Comparison of ENCODE assay signal across 23 mouse cellular contexts in the genomic region with DNA sequence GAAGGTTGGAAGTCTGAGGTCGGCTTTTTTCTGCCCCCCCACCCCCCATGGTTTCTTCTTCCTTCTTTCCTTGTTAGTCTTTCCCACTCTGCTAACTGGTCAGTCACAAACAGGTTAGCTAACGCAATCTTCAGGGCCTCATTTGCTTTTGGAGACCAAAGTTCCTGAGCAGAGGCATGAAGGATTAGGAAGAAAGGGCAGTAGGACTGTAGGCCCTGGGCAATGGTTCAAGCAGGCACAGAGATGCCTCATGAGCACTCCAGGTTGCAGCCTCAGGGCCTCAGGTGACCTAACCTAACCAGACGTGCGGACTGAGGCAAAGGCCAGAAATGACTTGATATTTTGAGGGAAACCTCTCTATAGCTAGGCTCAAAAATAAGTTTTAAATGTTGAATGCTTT. TPM values are rescaled to one million over a fixed set of nuclear protein-coding genes. Genes with fewer than 3 reads are reported as not detected.
DNase-seq lines count a peak whose midpoint lies in the region; ATAC-seq lines count a peak whose summit lies in the region.
"Had no signal": no experiment of that assay in that cellular context is flagged by ENCODE, and none has a peak within 500 bp of the region (broad histone marks: within the 10 kb centered on the region; RNA-seq: fewer than 3 reads in every experiment).

No protein-coding gene starts in this region.

- WGBS in midbrain, embryonic 11.5 days: 84% methylated on average over 4 of the region's 4 CpGs
- WGBS in midbrain, embryonic 10.5 days: 87% methylated on average over 4 of the region's 4 CpGs
- 88% methylated on average over 4 of the region's 4 CpGs for WGBS in kidney, embryonic 14.5 days

- H3K27me3 ChIP-seq in midbrain, embryonic 11.5 days (ENCODE audit: control insufficient read depth, insufficient read depth, low read length): no peaks in the 10 kb centered on the region
- H3K27me3 ChIP-seq in midbrain, embryonic 10.5 days (ENCODE audit: low read depth, poor library complexity, severe bottlenecking): no peaks in the 10 kb centered on the region
- H3K27me3 ChIP-seq in kidney, embryonic 14.5 days (ENCODE audit: control insufficient read depth, insufficient read depth, low read length): no peaks in the 10 kb centered on the region
- H3K27me3 ChIP-seq: CH12.LX, Patski had no signal

- H3K9ac ChIP-seq in midbrain, embryonic 11.5 days (ENCODE audit: low read length): no peak overlapping the region
- H3K9ac ChIP-seq in kidney, embryonic 14.5 days (ENCODE audit: low read depth, low read length): no peak overlapping the region

- intact Hi-C loops in heart, postnatal 10 days (cut with DNase I): no loop called here

- no peak for ATAC-seq in midbrain, embryonic 11.5 days (ENCODE audit: low FRiP score)
- no peak for ATAC-seq in kidney, embryonic 14.5 days (ENCODE audit: low FRiP score, low TSS enrichment)
- ATAC-seq: activated CD4-positive, CD25-positive, alpha-beta regulatory T cell, adult 4 months; CD4-positive, CD25-positive, alpha-beta regulatory T cell, adult 4 months; Patski had no signal

- H3K4me3 ChIP-seq in midbrain, embryonic 11.5 days (ENCODE audit: low read depth, low read length): no peak overlapping the region
- H3K4me3 ChIP-seq in midbrain, embryonic 10.5 days: no peak overlapping the region
- H3K4me3 ChIP-seq in kidney, embryonic 14.5 days (ENCODE audit: low read length): no peak overlapping the region

- H3K36me3 ChIP-seq in midbrain, embryonic 11.5 days (ENCODE audit: control insufficient read depth, insufficient read depth, low read length): no peaks in the 10 kb centered on the region
- H3K36me3 ChIP-seq in midbrain, embryonic 10.5 days: no peaks in the 10 kb centered on the region
- H3K36me3 ChIP-seq in kidney, embryonic 14.5 days (ENCODE audit: control insufficient read depth, insufficient read depth, low read length): no peaks in the 10 kb centered on the region
- H3K36me3 ChIP-seq: G1E had no signal

- peak; percentile 76 for DNase-seq in heart, adult 11 months
- DNase-seq in heart, postnatal 10 days: no peak
- DNase-seq in midbrain, embryonic 11.5 days (ENCODE audit: low spot score, missing footprints): peak; percentile 23
- DNase-seq in midbrain, embryonic 10.5 days (ENCODE audit: low spot score): no peak
- peak; percentile 72 for DNase-seq in adipocyte (ENCODE audit: low spot score)
- DNase-seq: adrenal gland, adult 2 months; adrenal gland, adult 8-10 months; adrenal gland, postnatal 10 days; adrenal gland, postnatal 14 days; adrenal gland, postnatal 25 days; B cell, adult 2 months; cerebellum, adult 11 months; cerebellum, adult 11-12 months; cerebellum, adult 18-20 months; cerebellum, adult 2 months had no signal

- no peaks in the 10 kb centered on the region for H3K9me3 ChIP-seq in midbrain, embryonic 11.5 days (ENCODE audit: control insufficient read depth, low read length)
- H3K9me3 ChIP-seq in midbrain, embryonic 10.5 days (replicated peaks): no peaks in the 10 kb centered on the region
- H3K9me3 ChIP-seq in kidney, embryonic 14.5 days (ENCODE audit: control insufficient read depth, low read length): no peaks in the 10 kb centered on the region
- H3K9me3 ChIP-seq: G1E had no signal

- H3K27ac ChIP-seq in midbrain, embryonic 11.5 days (ENCODE audit: low read depth, low read length): no peak overlapping the region
- H3K27ac ChIP-seq in midbrain, embryonic 10.5 days (replicated peaks): no peak overlapping the region
- H3K27ac ChIP-seq in kidney, embryonic 14.5 days (ENCODE audit: low read depth, low read length): no peak overlapping the region

- H3K4me1 ChIP-seq in midbrain, embryonic 11.5 days (ENCODE audit: control insufficient read depth, insufficient read depth, low read length): no peaks in the 10 kb centered on the region
- no peaks in the 10 kb centered on the region for H3K4me1 ChIP-seq in midbrain, embryonic 10.5 days
- no peaks in the 10 kb centered on the region for H3K4me1 ChIP-seq in kidney, embryonic 14.5 days (ENCODE audit: control insufficient read depth, insufficient read depth, low read length)

- H3K4me2 ChIP-seq in midbrain, embryonic 11.5 days: no peak overlapping the region
- no peak overlapping the region for H3K4me2 ChIP-seq in kidney, embryonic 14.5 days (replicated peaks; ENCODE audit: low read depth, low read length)

RNA-seq across cellular contexts. Expression of a gene that starts 24.7 kb away (rescaled TPM):
- under 1 TPM in 1 of 2 experiments, not detected in 1; 0.24 TPM for total RNA-seq in heart, postnatal 10 days (2021)
- 0.25 and 0.48 TPM in 2 replicates for polyA plus RNA-seq in midbrain, embryonic 11.5 days (2014; fragmentation: Nextera tagmentation; extraction: Ambion mirVana)
- polyA plus RNA-seq in midbrain, embryonic 10.5 days (2016; fragmentation: Nextera tagmentation; extraction: Ambion mirVana): 0.10 and 0.51 TPM in 2 replicates
- polyA plus RNA-seq in kidney, embryonic 14.5 days (2014; fragmentation: Nextera tagmentation; extraction: Ambion mirVana): 0.07 and 0.09 TPM in 2 replicates
- total RNA-seq: ES-E14, MEL had no signal
- polyA plus RNA-seq: activated CD4-positive, CD25-positive, alpha-beta regulatory T cell, adult 4 months; adrenal gland, adult 2 months; CD4-positive, CD25-positive, alpha-beta regulatory T cell, adult 4 months had no signal

RNA-seq across cellular contexts. Expression of a gene that starts 41.7 kb away (rescaled TPM):
- total RNA-seq in heart, postnatal 10 days (2021): 10 to 100 TPM; 66.4 to 70.2 TPM
- 42.8 and 46.4 TPM in 2 replicates for polyA plus RNA-seq in midbrain, embryonic 11.5 days (2014; fragmentation: Nextera tagmentation; extraction: Ambion mirVana)
- 25.5 and 26.6 TPM in 2 replicates for polyA plus RNA-seq in midbrain, embryonic 10.5 days (2016; fragmentation: Nextera tagmentation; extraction: Ambion mirVana)
- 34.7 and 44.1 TPM in 2 replicates for polyA plus RNA-seq in kidney, embryonic 14.5 days (2014; fragmentation: Nextera tagmentation; extraction: Ambion mirVana)

RNA-seq across cellular contexts. Expression of a gene that starts 46.3 kb away (rescaled TPM):
- total RNA-seq in heart, postnatal 10 days (2021): 100 to 1,000 TPM; 128 to 137 TPM
- 119 and 122 TPM in 2 replicates for polyA plus RNA-seq in midbrain, embryonic 11.5 days (2014; fragmentation: Nextera tagmentation; extraction: Ambion mirVana)
- polyA plus RNA-seq in midbrain, embryonic 10.5 days (2016; fragmentation: Nextera tagmentation; extraction: Ambion mirVana): 82.0 and 101 TPM in 2 replicates
- polyA plus RNA-seq in kidney, embryonic 14.5 days (2014; fragmentation: Nextera tagmentation; extraction: Ambion mirVana): 215 and 264 TPM in 2 replicates

Comparison
In these comparisons a context has a peak if more than half of its experiments do, and no peak if none do; other contexts are left out.
1. DNase-seq: peak in heart, adult 11 months (single experiment), midbrain, embryonic 11.5 days (single experiment) and adipocyte (single experiment); none in heart, postnatal 10 days (0 of 2) and midbrain, embryonic 10.5 days (single experiment).